Mouse (Mus musculus): ENCODE results near the gene Psmb11.

- TF ChIP-seq POLR2A (IDR thresholded peaks at IDR 0.05; ENCODE audit: borderline replicate concordance, extremely low read depth, low read depth, low read length) (no peak), CTCF (IDR thresholded peaks at IDR 0.05; ENCODE audit: insufficient read depth, low read length) (no peak)
Measured at GRCm38 (mm10) chr14:54575031-54575430, 46.2 kb upstream of the Psmb11 start.
